Mouse (Mus musculus): ENCODE measurements at regions not wholly inside any gene's neighbourhood (a gene's known extent, or its start where the extent isn't known, plus 50 kb on each side); places are given as distances from the start of the nearest gene placed in this dataset.

- ATAC-seq (ENCODE audit: insufficient read depth) (no peak), DNase-seq (no peak)
- TF ChIP-seq CTCF (IDR thresholded peaks at IDR 0.05; ENCODE audit: low read depth): no peak
- Histone ChIP-seq H3K9me3 (ENCODE audit: low read depth, low read length) (no peaks in the 10 kb centered on the region), H3K27me3 (ENCODE audit: insufficient read depth, low read length) (no peaks in the 10 kb centered on the region), H3K36me3 (ENCODE audit: insufficient read depth) (no peaks in the 10 kb centered on the region), H3K4me2 (no peak overlapping the region), H3K27ac (ENCODE audit: low read depth) (no peak overlapping the region), H3K4me1 (ENCODE audit: insufficient read depth) (no peaks in the 10 kb centered on the region), H3K4me3 (ENCODE audit: low read depth, low read length) (no peak overlapping the region), H3K9ac (no peak overlapping the region)
Measured at GRCm38 (mm10) chr10:70738686-70739085, 82.9 kb upstream of the Phyhipl start.

GRCm38 (mm10) chr10:70733956-70734355 is 78.2 kb upstream of the Phyhipl start:
- DNase-seq: no peak
- TF ChIP-seq CTCF (IDR thresholded peaks at IDR 0.05; ENCODE audit: low read depth): no peak
- Histone ChIP-seq H3K9ac (no peak overlapping the region), H3K4me3 (ENCODE audit: low read depth, low read length) (no peak overlapping the region), H3K36me3 (ENCODE audit: insufficient read depth) (no peaks in the 10 kb centered on the region), H3K9me3 (ENCODE audit: low read depth, low read length) (no peaks in the 10 kb centered on the region), H3K4me2 (no peak overlapping the region), H3K27me3 (ENCODE audit: insufficient read depth, low read length) (no peaks in the 10 kb centered on the region), H3K27ac (ENCODE audit: low read depth) (no peak overlapping the region), H3K4me1 (ENCODE audit: insufficient read depth) (no peaks in the 10 kb centered on the region)
- ATAC-seq (ENCODE audit: insufficient read depth): no peak
- 78% methylated on average over 12 of the region's 12 CpGs for WGBS

GRCm38 (mm10) chr10:70733478-70733877 is 77.7 kb upstream of the Phyhipl start:
- Histone ChIP-seq H3K27me3 (ENCODE audit: insufficient read depth, low read length) (no peaks in the 10 kb centered on the region), H3K27ac (ENCODE audit: low read depth) (no peak overlapping the region), H3K9me3 (ENCODE audit: low read depth, low read length) (no peaks in the 10 kb centered on the region), H3K36me3 (ENCODE audit: insufficient read depth) (no peaks in the 10 kb centered on the region), H3K4me1 (ENCODE audit: insufficient read depth) (no peaks in the 10 kb centered on the region), H3K4me3 (ENCODE audit: low read depth, low read length) (no peak overlapping the region), H3K4me2 (no peak overlapping the region), H3K9ac (no peak overlapping the region)
- no peak for ATAC-seq (ENCODE audit: insufficient read depth)
- no peak for DNase-seq
- TF ChIP-seq CTCF (IDR thresholded peaks at IDR 0.05; ENCODE audit: low read depth): no peak
- 84% methylated on average over 7 of the region's 7 CpGs for WGBS

- Histone ChIP-seq H3K9me3 (ENCODE audit: low read depth, low read length) (no peaks in the 10 kb centered on the region), H3K4me3 (ENCODE audit: low read depth, low read length) (no peak overlapping the region), H3K4me2 (no peak overlapping the region), H3K9ac (no peak overlapping the region), H3K36me3 (ENCODE audit: insufficient read depth) (no peaks in the 10 kb centered on the region), H3K27ac (ENCODE audit: low read depth) (no peak overlapping the region), H3K27me3 (ENCODE audit: insufficient read depth, low read length) (no peaks in the 10 kb centered on the region), H3K4me1 (ENCODE audit: insufficient read depth) (no peaks in the 10 kb centered on the region)
- WGBS: 75% methylated on average over 3 of the region's 3 CpGs
- ATAC-seq (ENCODE audit: insufficient read depth) (no peak), DNase-seq (no peak)
- TF ChIP-seq CTCF (IDR thresholded peaks at IDR 0.05; ENCODE audit: low read depth): no peak
Measured at GRCm38 (mm10) chr10:70725091-70725490, 69.3 kb upstream of the Phyhipl start.

- Histone ChIP-seq H3K4me1 (ENCODE audit: insufficient read depth) (no peaks in the 10 kb centered on the region), H3K9me3 (ENCODE audit: low read depth, low read length) (no peaks in the 10 kb centered on the region), H3K36me3 (ENCODE audit: insufficient read depth) (no peaks in the 10 kb centered on the region), H3K4me2 (no peak overlapping the region), H3K27me3 (ENCODE audit: insufficient read depth, low read length) (no peaks in the 10 kb centered on the region), H3K4me3 (ENCODE audit: low read depth, low read length) (no peak overlapping the region), H3K27ac (ENCODE audit: low read depth) (no peak overlapping the region), H3K9ac (no peak overlapping the region)
- DNase-seq: no peak
- no peak for ATAC-seq (ENCODE audit: insufficient read depth)
- TF ChIP-seq CTCF (IDR thresholded peaks at IDR 0.05; ENCODE audit: low read depth): no peak
- 74% methylated on average over 2 of the region's 2 CpGs for WGBS
Measured at GRCm38 (mm10) chr10:70722783-70723182, 67.0 kb upstream of the Phyhipl start.

- 69% methylated on average over 5 of the region's 5 CpGs for WGBS
- Histone ChIP-seq H3K27ac (ENCODE audit: low read depth) (no peak overlapping the region), H3K9me3 (ENCODE audit: low read depth, low read length) (no peaks in the 10 kb centered on the region), H3K36me3 (ENCODE audit: insufficient read depth) (no peaks in the 10 kb centered on the region), H3K4me3 (ENCODE audit: low read depth, low read length) (no peak overlapping the region), H3K9ac (no peak overlapping the region), H3K4me2 (no peak overlapping the region), H3K4me1 (ENCODE audit: insufficient read depth) (no peaks in the 10 kb centered on the region), H3K27me3 (ENCODE audit: insufficient read depth, low read length) (no peaks in the 10 kb centered on the region)
- TF ChIP-seq CTCF (IDR thresholded peaks at IDR 0.05; ENCODE audit: low read depth): no peak
- ATAC-seq (ENCODE audit: insufficient read depth) (no peak), DNase-seq (no peak)
Measured at GRCm38 (mm10) chr10:70722381-70722780, 66.6 kb upstream of the Phyhipl start.

- no peak for TF ChIP-seq CTCF (IDR thresholded peaks at IDR 0.05; ENCODE audit: low read depth)
- H3K4me3 ChIP-seq (ENCODE audit: low read depth, low read length): no peak overlapping the region
- peak; percentile 10 for DNase-seq
- no peaks in the 10 kb centered on the region for H3K27me3 ChIP-seq (ENCODE audit: insufficient read depth, low read length)
- H3K4me2 ChIP-seq: 0 out of 2 replicates have a peak overlapping the region, but pooled peaks have one; percentile 35
- 3% methylated on average over 4 of the region's 8 CpGs for WGBS
- no peaks in the 10 kb centered on the region for H3K4me1 ChIP-seq (ENCODE audit: insufficient read depth)
- no peak overlapping the region for H3K27ac ChIP-seq (ENCODE audit: low read depth)
- no peak overlapping the region for H3K9ac ChIP-seq
- no peaks in the 10 kb centered on the region for H3K9me3 ChIP-seq (ENCODE audit: low read depth, low read length)
- ATAC-seq (ENCODE audit: insufficient read depth): no peak
- H3K36me3 ChIP-seq (ENCODE audit: insufficient read depth): no peaks in the 10 kb centered on the region
Measured at GRCm38 (mm10) chr10:70717464-70717863, 61.7 kb upstream of the Phyhipl start.

- peak; percentile 38; the same call in 1 of the 2 replicates for ATAC-seq (ENCODE audit: insufficient read depth)
- WGBS: 8% methylated on average over 6 of the region's 6 CpGs
- DNase-seq: peak; percentile 74
- Histone ChIP-seq H3K4me2 (0 out of 2 replicates have a peak overlapping the region, but pooled peaks have one; percentile 32), H3K4me3 (ENCODE audit: low read depth, low read length) (no peak overlapping the region), H3K4me1 (ENCODE audit: insufficient read depth) (no peaks in the 10 kb centered on the region), H3K9me3 (ENCODE audit: low read depth, low read length) (no peaks in the 10 kb centered on the region), H3K27me3 (ENCODE audit: insufficient read depth, low read length) (no peaks in the 10 kb centered on the region), H3K36me3 (ENCODE audit: insufficient read depth) (no peaks in the 10 kb centered on the region), H3K27ac (ENCODE audit: low read depth) (no peak overlapping the region), H3K9ac (no peak overlapping the region)
- TF ChIP-seq CTCF (IDR thresholded peaks at IDR 0.05; ENCODE audit: low read depth): no peak
Measured at GRCm38 (mm10) chr10:70717025-70717424, 61.3 kb upstream of the Phyhipl start.
